Mouse (Mus musculus): ENCODE results near the gene Trp53bp1. TPM values are rescaled to one million over a fixed set of nuclear protein-coding genes. Genes with fewer than 3 reads are reported as not detected.

Trp53bp1 gene
- total and polyA plus RNA-seq, 3 experiments, result 38.0 to 68.7 (median 55.2) TPM

DNA sequence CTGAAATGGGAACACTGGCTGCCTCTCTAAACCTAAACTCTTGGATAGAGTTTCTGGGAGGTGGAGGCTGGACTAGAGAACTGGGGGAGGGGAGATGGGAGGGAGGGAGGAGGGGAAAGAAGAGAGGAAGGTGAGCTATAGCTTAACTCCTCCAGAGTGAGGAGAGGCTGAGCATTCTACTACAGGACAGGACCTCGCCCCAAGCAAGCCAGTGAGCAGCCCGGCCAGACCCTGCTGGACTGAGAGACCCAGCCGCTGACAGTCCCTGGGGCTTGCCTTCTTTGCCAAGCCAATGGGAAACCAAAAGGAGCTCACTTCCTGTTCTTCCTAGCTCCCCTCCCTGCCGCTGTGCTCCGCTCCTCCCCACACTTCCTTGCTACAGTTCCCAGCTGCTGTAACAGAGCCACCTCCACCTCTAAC is 37.8 kb upstream of the Trp53bp1 start:
- in situ Hi-C loops (cut with MboI; ENCODE audit: low pct_ligation_motif_present, low pct_unique_long_range_greater_than_20kb, low sequenced_read_pairs) (no loop called here), dilution Hi-C loops (cut with MboI; ENCODE audit: extremely low pct_ligation_motif_present, extremely low pct_unique_long_range_greater_than_20kb, low sequenced_read_pairs) (no loop called here)
- Histone ChIP-seq H3K27me3 (replicated peaks) (no peaks in the 10 kb centered on the region), H3K27ac (ENCODE audit: insufficient read depth, low read depth) (no peak overlapping the region), H3K9me3 (replicated peaks; ENCODE audit: low read length) (no peaks in the 10 kb centered on the region), H3K9ac (ENCODE audit: insufficient read depth, low read depth) (no peak overlapping the region), H3K4me2 (ENCODE audit: insufficient read depth, low read depth, poor library complexity, severe bottlenecking) (no peak overlapping the region), H3K36me3 (replicated peaks in 1 of 2; ENCODE audit: control insufficient read depth in 1 of 2, insufficient read depth in 1 of 2, low read length in 1 of 2) (peaks cover 3 to 60% of the 10 kb centered on the region in 2 experiments), H3K79me2 (replicated peaks; ENCODE audit: control insufficient read depth, extremely low read depth, insufficient read depth, poor library complexity, severe bottlenecking) (no peaks in the 10 kb centered on the region), H3K4me1 (ENCODE audit: control insufficient read depth in 1 of 2, insufficient read depth in 2 of 2) (no peaks in the 10 kb centered on the region), H3K4me3 (replicated peaks in 1 of 3; ENCODE audit: low read depth in 2 of 3, low read length in 2 of 3, poor library complexity in 1 of 3) (no peak overlapping the region)
- TF ChIP-seq USF2 (conservative IDR thresholded peaks at IDR 0.05; ENCODE audit: low read depth, low read length), result no peak
- no peak for TF ChIP-seq GABPA (IDR thresholded peaks at IDR 0.05; ENCODE audit: insufficient replicate concordance, low read depth, low read length)
- no peak for TF ChIP-seq MAFK (IDR thresholded peaks at IDR 0.05; ENCODE audit: insufficient replicate concordance, low read length)
- no peak for TF ChIP-seq UBTF (IDR thresholded peaks at IDR 0.05; ENCODE audit: low read depth, low read length)
- no peak for TF ChIP-seq BHLHE40 (IDR thresholded peaks at IDR 0.05; ENCODE audit: low read depth, low read length)
- no peak for TF ChIP-seq POLR2A (IDR thresholded peaks at IDR 0.05; ENCODE audit: low read depth, low read length)
- TF ChIP-seq CHD1 (IDR thresholded peaks at IDR 0.05; ENCODE audit: low read depth, low read length), result no peak
- TF ChIP-seq MXI1 (IDR thresholded peaks at IDR 0.05; ENCODE audit: low read depth, low read length), result no peak
- TF ChIP-seq RCOR1 (conservative IDR thresholded peaks at IDR 0.05; ENCODE audit: low read depth, low read length), result no peak
- DNase-seq (ENCODE audit: extremely low read depth), result no peak

DNA sequence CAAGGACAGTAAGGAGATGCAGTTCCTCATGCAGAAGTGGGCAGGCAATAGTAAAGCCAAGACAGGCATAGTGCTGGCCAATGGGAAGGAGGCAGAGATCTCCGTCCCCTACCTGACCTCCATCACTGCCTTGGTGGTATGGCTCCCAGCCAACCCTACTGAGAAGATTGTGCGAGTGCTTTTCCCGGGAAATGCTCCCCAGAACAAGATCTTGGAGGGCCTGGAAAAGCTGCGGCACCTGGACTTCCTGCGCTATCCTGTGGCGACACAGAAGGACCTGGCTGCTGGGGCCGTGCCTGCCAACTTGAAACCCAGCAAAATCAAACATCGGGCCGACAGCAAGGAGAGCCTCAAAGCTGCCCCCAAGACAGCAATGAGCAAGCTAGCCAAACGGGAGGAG is 28.8 kb upstream of the Trp53bp1 start:
- H3K27ac ChIP-seq (ENCODE audit: insufficient read depth, low read depth), result no peak overlapping the region
- dilution Hi-C loops (cut with MboI; ENCODE audit: extremely low pct_ligation_motif_present, extremely low pct_unique_long_range_greater_than_20kb, low sequenced_read_pairs), result no loop called here
- H3K4me2 ChIP-seq (ENCODE audit: insufficient read depth, low read depth, poor library complexity, severe bottlenecking), result no peak overlapping the region
- H3K36me3 ChIP-seq (replicated peaks in 1 of 2; ENCODE audit: control insufficient read depth in 1 of 2, insufficient read depth in 1 of 2, low read length in 1 of 2), result peaks cover 0 to 53% of the 10 kb centered on the region in 2 experiments
- H3K4me3 ChIP-seq (replicated peaks in 1 of 3; ENCODE audit: low read depth in 2 of 3, low read length in 2 of 3, poor library complexity in 1 of 3), result no peak overlapping the region
- in situ Hi-C loops (cut with MboI; ENCODE audit: low pct_ligation_motif_present, low pct_unique_long_range_greater_than_20kb, low sequenced_read_pairs), result no loop called here
- H3K9ac ChIP-seq (ENCODE audit: insufficient read depth, low read depth), result no peak overlapping the region
- no peak for DNase-seq (ENCODE audit: extremely low read depth)
- no peak for TF ChIP-seq RCOR1 (conservative IDR thresholded peaks at IDR 0.05; ENCODE audit: low read depth, low read length)
- no peak for TF ChIP-seq NELFE (IDR thresholded peaks at IDR 0.05; ENCODE audit: low read depth, low read length)
- TF ChIP-seq CTCF (conservative IDR thresholded peaks at IDR 0.05 in 1 of 2, IDR thresholded peaks at IDR 0.05 in 1 of 2; ENCODE audit: low read depth in 2 of 2, low read length in 2 of 2), result no peak
- TF ChIP-seq ELF1 (IDR thresholded peaks at IDR 0.05; ENCODE audit: low read depth, low read length), result no peak
- no peak for TF ChIP-seq MAFK (IDR thresholded peaks at IDR 0.05; ENCODE audit: insufficient replicate concordance, low read length)
- TF ChIP-seq NRF1 (IDR thresholded peaks at IDR 0.05; ENCODE audit: low read depth, low read length), result no peak
- TF ChIP-seq POLR2A (IDR thresholded peaks at IDR 0.05; ENCODE audit: low read depth, low read length), result no peak
- TF ChIP-seq MAZ (IDR thresholded peaks at IDR 0.05; ENCODE audit: low read depth, low read length), result no peak
- no peak for TF ChIP-seq MAX (IDR thresholded peaks at IDR 0.05; ENCODE audit: low read length)
- TF ChIP-seq USF1 (IDR thresholded peaks at IDR 0.05; ENCODE audit: low read depth, low read length), result no peak
- no peaks in the 10 kb centered on the region for H3K79me2 ChIP-seq (replicated peaks; ENCODE audit: control insufficient read depth, extremely low read depth, insufficient read depth, poor library complexity, severe bottlenecking)
- no peaks in the 10 kb centered on the region for H3K9me3 ChIP-seq (replicated peaks; ENCODE audit: low read length)
- no peaks in the 10 kb centered on the region for H3K27me3 ChIP-seq (replicated peaks)
- peaks cover 7 to 22% of the 10 kb centered on the region in 2 experiments; a peak in 3 of 4 replicates for H3K4me1 ChIP-seq (ENCODE audit: control insufficient read depth in 1 of 2, insufficient read depth in 2 of 2)
